Mouse (Mus musculus) monocyte, adult 5-6 weeks (primary cell): Measurements from ENCODE around the gene Gm21863. TPM values are rescaled to one million over a fixed set of nuclear protein-coding genes. Genes with fewer than 3 reads are reported as not detected.
"Not testable (repeated sequence)": the region's sequence is repeated elsewhere in the genome, so short reads cannot be mapped to it uniquely, and the experiment has no call there.

Source experiments
- ATAC-seq: fragments of 153-309, 156-312 bp; replicated peaks from 2 replicates; pipeline ENCODE4 v1.8.0; 2017; ENCODE audit warnings: mild to moderate bottlenecking; ENCODE audit not compliant: low TSS enrichment, insufficient number of reproducible peaks, severe bottlenecking, poor library complexity, low FRiP score
- total RNA-seq: library from RNA; stranded (forward); fragments of 200-1000, 200-491, 200-594 nt; gene quantifications from 3 replicates; pipeline ENCODE4 v1.2.3, GENCODE M21; 2017

Gm21863 gene
- total RNA-seq, result not detected in 3 replicates

DNA sequence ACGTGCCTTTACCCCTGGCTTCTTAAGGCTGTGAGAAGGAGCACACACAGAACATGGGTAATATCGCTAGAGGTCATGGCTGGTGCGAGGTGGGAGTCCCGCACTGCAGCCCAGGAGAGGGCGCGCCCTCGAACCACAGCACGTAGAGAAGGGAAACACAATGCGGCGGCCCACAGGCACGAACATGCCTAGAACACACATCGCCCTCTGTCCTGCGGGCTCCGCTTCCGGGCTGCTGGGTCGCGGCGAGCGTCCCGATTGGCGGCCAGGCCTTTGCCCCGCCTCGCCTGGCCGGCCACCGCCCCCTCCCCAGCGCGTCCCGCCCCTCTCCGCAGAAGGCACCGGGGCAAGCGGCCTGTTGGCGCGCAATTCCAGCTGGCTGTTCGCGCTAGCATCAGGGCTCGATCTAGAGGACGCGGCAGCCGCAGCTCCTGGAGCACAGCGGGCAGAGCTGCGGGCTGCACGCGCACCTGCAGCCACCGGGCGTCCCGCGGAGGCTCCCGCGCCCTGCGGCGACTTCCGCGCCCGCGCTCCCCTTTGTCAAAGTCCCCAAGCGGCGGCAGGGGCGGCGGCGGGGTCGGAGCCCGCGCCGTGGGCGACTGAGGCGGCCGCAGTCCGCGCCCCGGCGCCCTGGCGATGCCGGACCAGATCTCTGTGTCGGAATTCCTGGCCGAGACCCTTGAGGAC, at the start of gene Gm21863:
Gene Gm21863 (plus strand): TSS at position 637 of the 687 bp plus-strand sequence.
- not testable (repeated sequence) for ATAC-seq

DNA sequence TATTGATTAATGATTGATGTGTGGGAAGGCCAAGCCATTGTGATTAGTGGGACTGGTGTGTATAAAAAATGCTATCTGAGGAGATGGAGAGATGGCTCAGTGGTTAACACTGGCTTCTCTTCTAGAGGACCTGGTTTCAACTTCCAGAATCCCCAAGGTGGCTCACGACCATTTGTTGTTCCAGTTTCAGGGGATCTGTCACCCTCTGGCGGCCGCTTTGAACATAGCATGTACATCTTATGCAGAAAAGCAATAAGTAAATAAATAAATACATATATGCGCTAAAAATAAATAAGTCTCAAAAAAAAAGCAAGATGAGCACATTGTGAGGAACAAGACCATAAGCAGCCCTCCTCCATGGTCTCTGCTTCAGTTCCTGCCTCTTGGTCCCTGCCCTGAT, 26.3 kb upstream of the Gm21863 start:
- ATAC-seq, result not testable (repeated sequence)
